Mouse (Mus musculus): ENCODE data around the gene Eps15l1. TPM values are rescaled to one million over a fixed set of nuclear protein-coding genes. Genes with fewer than 3 reads are reported as not detected.

Eps15l1 gene
- polyA plus RNA-seq, 1 experiment from 2014 or later = 68.2 TPM

- no peaks in the 10 kb centered on the region for H3K4me1 ChIP-seq (ENCODE audit: control insufficient read depth, insufficient read depth, low read length)
- no peak for ATAC-seq (ENCODE audit: insufficient number of reproducible peaks, insufficient read depth, low FRiP score, low read depth)
- peaks cover 77% of the 10 kb centered on the region for H3K36me3 ChIP-seq (ENCODE audit: control insufficient read depth, insufficient read depth, low read length)
- 92% methylated on average over 3 of the region's 3 CpGs for WGBS
- no peak overlapping the region for H3K27ac ChIP-seq (ENCODE audit: low read length)
- H3K4me3 ChIP-seq (ENCODE audit: low read depth, low read length) = no peak overlapping the region
- no peak overlapping the region for H3K4me2 ChIP-seq (replicated peaks; ENCODE audit: low read depth, low read length)
- no peaks in the 10 kb centered on the region for H3K27me3 ChIP-seq (ENCODE audit: control insufficient read depth, insufficient read depth, low read length)
- H3K9me3 ChIP-seq (ENCODE audit: control insufficient read depth, low read depth, low read length) = no peaks in the 10 kb centered on the region
- no peak overlapping the region for H3K9ac ChIP-seq (replicated peaks; ENCODE audit: low read depth, low read length)
Observed at GRCm38 (mm10) chr8:72371356-72371755, 49.9 kb downstream of the Eps15l1 start.

GRCm38 (mm10) chr8:72366435-72366834 is 54.8 kb downstream of the Eps15l1 start:
- no peaks in the 10 kb centered on the region for H3K4me1 ChIP-seq (ENCODE audit: control insufficient read depth, insufficient read depth, low read length)
- H3K36me3 ChIP-seq (ENCODE audit: control insufficient read depth, insufficient read depth, low read length) = peaks cover 76% of the 10 kb centered on the region
- 94% methylated on average over 2 of the region's 2 CpGs for WGBS
- H3K27me3 ChIP-seq (ENCODE audit: control insufficient read depth, insufficient read depth, low read length) = no peaks in the 10 kb centered on the region
- H3K9ac ChIP-seq (replicated peaks; ENCODE audit: low read depth, low read length) = no peak overlapping the region
- H3K9me3 ChIP-seq (ENCODE audit: control insufficient read depth, low read depth, low read length) = no peaks in the 10 kb centered on the region
- ATAC-seq (ENCODE audit: insufficient number of reproducible peaks, insufficient read depth, low FRiP score, low read depth) = no peak
- no peak overlapping the region for H3K4me3 ChIP-seq (ENCODE audit: low read depth, low read length)
- no peak overlapping the region for H3K27ac ChIP-seq (ENCODE audit: low read length)
- H3K4me2 ChIP-seq (replicated peaks; ENCODE audit: low read depth, low read length) = no peak overlapping the region

DNA sequence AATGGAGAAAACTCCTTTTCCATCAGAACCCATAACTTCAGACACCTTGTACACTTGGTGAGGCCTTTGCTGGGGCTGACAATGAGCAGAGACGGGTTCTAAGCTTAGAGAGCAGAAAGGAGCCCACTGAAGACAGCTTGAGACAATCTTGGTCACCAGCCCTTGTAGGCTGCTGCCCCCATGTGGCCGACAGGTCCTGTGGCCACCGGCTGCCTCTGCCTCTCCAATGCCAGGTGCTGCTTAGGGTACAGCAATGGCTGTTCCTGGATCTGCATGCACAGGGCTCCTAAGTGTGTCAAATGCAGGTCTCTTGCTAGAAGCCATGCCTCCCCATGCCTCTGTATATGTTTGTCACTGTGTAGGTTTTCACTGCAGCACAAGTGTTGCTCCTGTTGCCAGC is 55.4 kb downstream of the Eps15l1 start:
- no peaks in the 10 kb centered on the region for H3K9me3 ChIP-seq (ENCODE audit: control insufficient read depth, low read depth, low read length)
- WGBS = 16% methylated on average over 3 of the region's 3 CpGs
- no peaks in the 10 kb centered on the region for H3K27me3 ChIP-seq (ENCODE audit: control insufficient read depth, insufficient read depth, low read length)
- no peak overlapping the region for H3K9ac ChIP-seq (replicated peaks; ENCODE audit: low read depth, low read length)
- no peak overlapping the region for H3K27ac ChIP-seq (ENCODE audit: low read length)
- H3K4me3 ChIP-seq (ENCODE audit: low read depth, low read length) = no peak overlapping the region
- peaks cover 72% of the 10 kb centered on the region for H3K36me3 ChIP-seq (ENCODE audit: control insufficient read depth, insufficient read depth, low read length)
- ATAC-seq (ENCODE audit: insufficient number of reproducible peaks, insufficient read depth, low FRiP score, low read depth) = no peak
- H3K4me1 ChIP-seq (ENCODE audit: control insufficient read depth, insufficient read depth, low read length) = no peaks in the 10 kb centered on the region
- H3K4me2 ChIP-seq (replicated peaks; ENCODE audit: low read depth, low read length) = no peak overlapping the region

DNA sequence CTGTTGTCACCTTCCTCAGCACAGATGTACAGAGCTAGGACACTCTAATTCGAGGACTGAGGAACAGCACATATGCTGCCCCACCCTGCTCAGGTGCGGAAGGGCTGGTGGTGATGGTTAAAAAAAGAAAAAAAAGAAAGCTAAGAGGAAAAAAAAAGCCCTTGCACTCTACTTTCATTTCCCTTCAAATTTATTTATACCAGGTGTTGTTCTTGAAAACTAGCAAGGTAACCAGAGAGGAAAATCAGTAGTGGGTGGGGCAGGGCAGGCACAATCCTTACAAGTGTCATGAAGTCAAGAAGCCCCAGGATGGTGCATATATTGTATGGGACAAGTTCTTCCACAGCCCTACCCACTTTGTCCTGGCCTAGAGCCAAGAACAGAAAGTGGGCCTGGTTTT is 56.2 kb downstream of the Eps15l1 start:
- H3K27ac ChIP-seq (ENCODE audit: low read length) = no peak overlapping the region
- peaks cover 64% of the 10 kb centered on the region for H3K36me3 ChIP-seq (ENCODE audit: control insufficient read depth, insufficient read depth, low read length)
- no peaks in the 10 kb centered on the region for H3K4me1 ChIP-seq (ENCODE audit: control insufficient read depth, insufficient read depth, low read length)
- no peak overlapping the region for H3K4me2 ChIP-seq (replicated peaks; ENCODE audit: low read depth, low read length)
- ATAC-seq (ENCODE audit: insufficient number of reproducible peaks, insufficient read depth, low FRiP score, low read depth) = no peak
- no peak overlapping the region for H3K4me3 ChIP-seq (ENCODE audit: low read depth, low read length)
- 93% methylated on average over 2 of the region's 2 CpGs for WGBS
- no peaks in the 10 kb centered on the region for H3K27me3 ChIP-seq (ENCODE audit: control insufficient read depth, insufficient read depth, low read length)
- no peaks in the 10 kb centered on the region for H3K9me3 ChIP-seq (ENCODE audit: control insufficient read depth, low read depth, low read length)
- no peak overlapping the region for H3K9ac ChIP-seq (replicated peaks; ENCODE audit: low read depth, low read length)

DNA sequence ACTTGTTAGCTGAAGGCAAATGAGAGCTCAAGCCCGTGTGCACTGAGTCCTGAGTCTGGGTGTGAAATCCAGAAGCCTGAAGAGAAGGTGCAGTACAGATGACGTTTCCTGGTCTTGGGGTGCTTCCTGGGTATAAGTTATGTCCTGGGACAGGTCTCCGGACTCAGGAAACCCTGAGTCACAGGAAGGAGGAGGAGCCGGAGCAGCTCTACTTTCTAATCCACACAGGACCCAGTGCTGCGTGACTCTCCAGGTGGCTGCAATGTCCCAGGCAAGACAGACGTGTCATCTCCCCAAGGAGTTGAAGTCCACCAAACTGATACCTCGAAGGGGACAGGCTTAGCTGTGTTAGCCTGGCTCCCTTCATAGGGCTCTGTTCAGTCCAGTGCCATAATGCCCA is 57.8 kb downstream of the Eps15l1 start:
- Histone ChIP-seq H3K9me3 (ENCODE audit: control insufficient read depth, low read depth, low read length) (no peaks in the 10 kb centered on the region), H3K27ac (ENCODE audit: low read length) (no peak overlapping the region), H3K4me2 (replicated peaks; ENCODE audit: low read depth, low read length) (no peak overlapping the region), H3K9ac (replicated peaks; ENCODE audit: low read depth, low read length) (no peak overlapping the region), H3K4me1 (ENCODE audit: control insufficient read depth, insufficient read depth, low read length) (no peaks in the 10 kb centered on the region), H3K4me3 (ENCODE audit: low read depth, low read length) (no peak overlapping the region), H3K36me3 (ENCODE audit: control insufficient read depth, insufficient read depth, low read length) (peaks cover 68% of the 10 kb centered on the region), H3K27me3 (ENCODE audit: control insufficient read depth, insufficient read depth, low read length) (no peaks in the 10 kb centered on the region)
- WGBS = 86% methylated on average over 7 of the region's 7 CpGs
- no peak for ATAC-seq (ENCODE audit: insufficient number of reproducible peaks, insufficient read depth, low FRiP score, low read depth)

DNA sequence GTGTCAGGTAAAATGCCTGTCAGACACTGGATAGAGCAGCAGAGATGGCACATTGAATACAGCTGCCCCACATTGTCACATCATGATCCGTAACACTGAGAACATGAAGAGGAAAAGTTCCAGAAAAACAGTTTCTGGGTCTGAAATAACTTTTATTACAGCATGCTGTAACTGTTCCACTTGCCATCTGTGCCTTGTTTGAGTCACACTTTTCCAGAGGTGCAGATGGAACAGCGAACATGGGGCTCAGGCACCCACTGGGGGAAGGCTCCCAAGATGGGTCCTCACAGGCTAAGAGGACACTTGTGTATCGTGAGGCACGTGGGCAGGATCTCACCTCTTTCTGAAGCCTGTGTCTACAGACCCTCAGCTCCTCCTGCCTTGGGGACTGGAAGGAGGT is 58.5 kb downstream of the Eps15l1 start:
- WGBS = 94% methylated on average over 4 of the region's 4 CpGs
- Histone ChIP-seq H3K9me3 (ENCODE audit: control insufficient read depth, low read depth, low read length) (no peaks in the 10 kb centered on the region), H3K36me3 (ENCODE audit: control insufficient read depth, insufficient read depth, low read length) (peaks cover 71% of the 10 kb centered on the region)

GRCm38 (mm10) chr8:72360162-72360561 is 61.1 kb downstream of the Eps15l1 start:
- H3K36me3 ChIP-seq (ENCODE audit: control insufficient read depth, insufficient read depth, low read length) = peaks cover 70% of the 10 kb centered on the region
- no peak overlapping the region for H3K4me3 ChIP-seq (ENCODE audit: low read depth, low read length)
- no peak overlapping the region for H3K27ac ChIP-seq (ENCODE audit: low read length)
- H3K9me3 ChIP-seq (ENCODE audit: control insufficient read depth, low read depth, low read length) = no peaks in the 10 kb centered on the region
- H3K9ac ChIP-seq (replicated peaks; ENCODE audit: low read depth, low read length) = no peak overlapping the region
- H3K27me3 ChIP-seq (ENCODE audit: control insufficient read depth, insufficient read depth, low read length) = no peaks in the 10 kb centered on the region
- no peaks in the 10 kb centered on the region for H3K4me1 ChIP-seq (ENCODE audit: control insufficient read depth, insufficient read depth, low read length)
- H3K4me2 ChIP-seq (replicated peaks; ENCODE audit: low read depth, low read length) = no peak overlapping the region
- no peak for ATAC-seq (ENCODE audit: insufficient number of reproducible peaks, insufficient read depth, low FRiP score, low read depth)

More for the DNA sequence above, 58.5 kb downstream of the Eps15l1 start:
- H3K4me2 ChIP-seq (replicated peaks; ENCODE audit: low read depth, low read length) = no peak overlapping the region
- no peaks in the 10 kb centered on the region for H3K27me3 ChIP-seq (ENCODE audit: control insufficient read depth, insufficient read depth, low read length)
- H3K4me1 ChIP-seq (ENCODE audit: control insufficient read depth, insufficient read depth, low read length) = no peaks in the 10 kb centered on the region
- H3K27ac ChIP-seq (ENCODE audit: low read length) = no peak overlapping the region
- H3K9ac ChIP-seq (replicated peaks; ENCODE audit: low read depth, low read length) = no peak overlapping the region
- no peak overlapping the region for H3K4me3 ChIP-seq (ENCODE audit: low read depth, low read length)
- ATAC-seq (ENCODE audit: insufficient number of reproducible peaks, insufficient read depth, low FRiP score, low read depth) = no peak

DNA sequence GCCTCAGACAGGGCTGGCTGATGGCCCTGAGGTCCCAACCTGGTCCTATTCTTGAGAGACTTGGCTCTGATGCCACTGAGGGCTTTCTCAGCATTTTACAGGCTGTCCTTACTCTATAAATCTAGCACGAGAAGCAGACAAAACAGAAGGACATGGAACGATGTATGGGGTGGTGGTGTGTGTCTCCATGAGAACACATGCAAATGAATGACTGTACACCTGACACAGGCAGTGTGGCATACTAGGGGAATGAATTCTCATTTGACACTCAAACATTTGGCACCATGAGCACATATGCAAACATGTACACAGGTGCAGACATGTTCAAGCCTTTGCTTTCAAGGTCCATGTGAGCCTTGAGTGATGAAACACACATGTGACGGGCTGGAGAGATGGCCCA is 64.7 kb downstream of the Eps15l1 start:
- Histone ChIP-seq H3K9ac (replicated peaks; ENCODE audit: low read depth, low read length) (no peak overlapping the region), H3K27me3 (ENCODE audit: control insufficient read depth, insufficient read depth, low read length) (no peaks in the 10 kb centered on the region), H3K4me1 (ENCODE audit: control insufficient read depth, insufficient read depth, low read length) (no peaks in the 10 kb centered on the region), H3K27ac (ENCODE audit: low read length) (no peak overlapping the region), H3K36me3 (ENCODE audit: control insufficient read depth, insufficient read depth, low read length) (peaks cover 48% of the 10 kb centered on the region), H3K4me2 (replicated peaks; ENCODE audit: low read depth, low read length) (no peak overlapping the region), H3K9me3 (ENCODE audit: control insufficient read depth, low read depth, low read length) (no peaks in the 10 kb centered on the region), H3K4me3 (ENCODE audit: low read depth, low read length) (no peak overlapping the region)
- ATAC-seq (ENCODE audit: insufficient number of reproducible peaks, insufficient read depth, low FRiP score, low read depth) = no peak
- 91% methylated on average over 3 of the region's 3 CpGs for WGBS

GRCm38 (mm10) chr8:72354272-72354671 is 67.0 kb downstream of the Eps15l1 start:
- Histone ChIP-seq H3K4me3 (ENCODE audit: low read depth, low read length) (no peak overlapping the region), H3K4me2 (replicated peaks; ENCODE audit: low read depth, low read length) (no peak overlapping the region), H3K27ac (ENCODE audit: low read length) (no peak overlapping the region), H3K9ac (replicated peaks; ENCODE audit: low read depth, low read length) (no peak overlapping the region), H3K9me3 (ENCODE audit: control insufficient read depth, low read depth, low read length) (no peaks in the 10 kb centered on the region), H3K27me3 (ENCODE audit: control insufficient read depth, insufficient read depth, low read length) (no peaks in the 10 kb centered on the region), H3K4me1 (ENCODE audit: control insufficient read depth, insufficient read depth, low read length) (no peaks in the 10 kb centered on the region), H3K36me3 (ENCODE audit: control insufficient read depth, insufficient read depth, low read length) (peaks cover 40% of the 10 kb centered on the region)
- no peak for ATAC-seq (ENCODE audit: insufficient number of reproducible peaks, insufficient read depth, low FRiP score, low read depth)
- 63% methylated on average over 11 of the region's 11 CpGs for WGBS

Measured in stomach, embryonic 14.5 days (tissue).